Mouse (Mus musculus): ENCODE measurements around the gene Rffl. TPM values are rescaled to one million over a fixed set of nuclear protein-coding genes. Genes with fewer than 3 reads are reported as not detected.

Rffl gene
- polyA plus RNA-seq, 1 experiment, result 18.6 TPM

GRCm38 (mm10) chr11:82889524-82890341 is 18.7 kb upstream of the Rffl start:
- H3K4me3 ChIP-seq (replicated peaks; ENCODE audit: insufficient read depth, low read depth, low read length), result peak overlapping the region; percentile 89
- no peaks in the 10 kb centered on the region for H3K27me3 ChIP-seq (ENCODE audit: control insufficient read depth, insufficient read depth, low read length)
- DNase-seq, result peak in 1 of 2 experiments; percentile 32
- H3K4me1 ChIP-seq (ENCODE audit: control insufficient read depth, insufficient read depth, low read length), result peaks cover 4% of the 10 kb centered on the region; the same call in 1 of the 2 replicates
- peak overlapping the region; percentile 53 for H3K27ac ChIP-seq (ENCODE audit: insufficient read depth, low read length)
- WGBS, result 2% methylated on average over 31 of the region's 31 CpGs
- TF ChIP-seq CTCF (IDR thresholded peaks at IDR 0.05; ENCODE audit: borderline replicate concordance, insufficient read depth, low read depth, low read length) (no peak), POLR2A (IDR thresholded peaks at IDR 0.05; ENCODE audit: borderline replicate concordance, insufficient read depth, low read length) (no peak)

- H3K27me3 ChIP-seq (ENCODE audit: control insufficient read depth, insufficient read depth, low read length), result no peaks in the 10 kb centered on the region
- 15% methylated on average over 10 of the region's 10 CpGs for WGBS
- TF ChIP-seq POLR2A (IDR thresholded peaks at IDR 0.05; ENCODE audit: borderline replicate concordance, insufficient read depth, low read length) (no peak), CTCF (IDR thresholded peaks at IDR 0.05; ENCODE audit: borderline replicate concordance, insufficient read depth, low read depth, low read length) (no peak)
These were observed 17.5 kb upstream of the Rffl start for GRCm38 (mm10) chr11:82888491-82888946.

GRCm38 (mm10) chr11:82886559-82886958 is 15.5 kb upstream of the Rffl start:
- Histone ChIP-seq H3K4me3 (replicated peaks; ENCODE audit: insufficient read depth, low read depth, low read length) (no peak overlapping the region), H3K27me3 (ENCODE audit: control insufficient read depth, insufficient read depth, low read length) (no peaks in the 10 kb centered on the region), H3K4me1 (ENCODE audit: control insufficient read depth, insufficient read depth, low read length) (peaks cover 4% of the 10 kb centered on the region; the same call in 1 of the 2 replicates), H3K27ac (ENCODE audit: insufficient read depth, low read length) (no peak overlapping the region)
- no peak for DNase-seq
- 90% methylated on average over 3 of the region's 3 CpGs for WGBS
- TF ChIP-seq CTCF (IDR thresholded peaks at IDR 0.05; ENCODE audit: borderline replicate concordance, insufficient read depth, low read depth, low read length), result no peak
- no peak for TF ChIP-seq POLR2A (IDR thresholded peaks at IDR 0.05; ENCODE audit: borderline replicate concordance, insufficient read depth, low read length)

More at GRCm38 (mm10) chr11:82888491-82888946, 17.5 kb upstream of the Rffl start:
- Histone ChIP-seq H3K27ac (ENCODE audit: insufficient read depth, low read length) (peak overlapping the region; percentile 15; the same call in 1 of the 2 replicates), H3K4me1 (ENCODE audit: control insufficient read depth, insufficient read depth, low read length) (peaks cover 4% of the 10 kb centered on the region; the same call in 1 of the 2 replicates), H3K4me3 (replicated peaks; ENCODE audit: insufficient read depth, low read depth, low read length) (peak overlapping the region; percentile 30)
- peak in 1 of 2 experiments; percentile 25 for DNase-seq

- WGBS, result 81% methylated on average over 8 of the region's 8 CpGs
- TF ChIP-seq CTCF (IDR thresholded peaks at IDR 0.05; ENCODE audit: borderline replicate concordance, insufficient read depth, low read depth, low read length) (no peak), POLR2A (IDR thresholded peaks at IDR 0.05; ENCODE audit: borderline replicate concordance, insufficient read depth, low read length) (no peak)
- Histone ChIP-seq H3K27me3 (ENCODE audit: control insufficient read depth, insufficient read depth, low read length) (no peaks in the 10 kb centered on the region), H3K4me3 (replicated peaks; ENCODE audit: insufficient read depth, low read depth, low read length) (no peak overlapping the region), H3K27ac (ENCODE audit: insufficient read depth, low read length) (no peak overlapping the region), H3K4me1 (ENCODE audit: control insufficient read depth, insufficient read depth, low read length) (no peaks in the 10 kb centered on the region)
- DNase-seq, result no peak
These were observed 12.2 kb upstream of the Rffl start for GRCm38 (mm10) chr11:82883180-82883579.

GRCm38 (mm10) chr11:82877726-82878344 is 6.8 kb upstream of the Rffl start:
- Histone ChIP-seq H3K4me1 (ENCODE audit: control insufficient read depth, insufficient read depth, low read length) (no peaks in the 10 kb centered on the region), H3K27ac (ENCODE audit: insufficient read depth, low read length) (no peak overlapping the region), H3K4me3 (replicated peaks; ENCODE audit: insufficient read depth, low read depth, low read length) (no peak overlapping the region), H3K27me3 (ENCODE audit: control insufficient read depth, insufficient read depth, low read length) (no peaks in the 10 kb centered on the region)
- WGBS, result 92% methylated on average over 7 of the region's 7 CpGs
- TF ChIP-seq POLR2A (IDR thresholded peaks at IDR 0.05; ENCODE audit: borderline replicate concordance, insufficient read depth, low read length) (no peak), CTCF (IDR thresholded peaks at IDR 0.05; ENCODE audit: borderline replicate concordance, insufficient read depth, low read depth, low read length) (no peak)
- no peak for DNase-seq

GRCm38 (mm10) chr11:82875631-82876030 is 4.6 kb upstream of the Rffl start:
- H3K27ac ChIP-seq (ENCODE audit: insufficient read depth, low read length), result no peak overlapping the region
- H3K27me3 ChIP-seq (ENCODE audit: control insufficient read depth, insufficient read depth, low read length), result no peaks in the 10 kb centered on the region
- WGBS, result 95% methylated on average over 5 of the region's 5 CpGs
- H3K4me1 ChIP-seq (ENCODE audit: control insufficient read depth, insufficient read depth, low read length), result no peaks in the 10 kb centered on the region
- H3K4me3 ChIP-seq (replicated peaks; ENCODE audit: insufficient read depth, low read depth, low read length), result no peak overlapping the region
- DNase-seq, result no peak
- TF ChIP-seq CTCF (IDR thresholded peaks at IDR 0.05; ENCODE audit: borderline replicate concordance, insufficient read depth, low read depth, low read length) (no peak), POLR2A (IDR thresholded peaks at IDR 0.05; ENCODE audit: borderline replicate concordance, insufficient read depth, low read length) (no peak)

GRCm38 (mm10) chr11:82874924-82875323 is 3.9 kb upstream of the Rffl start:
- TF ChIP-seq CTCF (IDR thresholded peaks at IDR 0.05; ENCODE audit: borderline replicate concordance, insufficient read depth, low read depth, low read length) (no peak), POLR2A (IDR thresholded peaks at IDR 0.05; ENCODE audit: borderline replicate concordance, insufficient read depth, low read length) (no peak)
- no peak overlapping the region for H3K4me3 ChIP-seq (replicated peaks; ENCODE audit: insufficient read depth, low read depth, low read length)
- no peaks in the 10 kb centered on the region for H3K27me3 ChIP-seq (ENCODE audit: control insufficient read depth, insufficient read depth, low read length)
- no peak overlapping the region for H3K27ac ChIP-seq (ENCODE audit: insufficient read depth, low read length)
- no peak for DNase-seq
- no peaks in the 10 kb centered on the region for H3K4me1 ChIP-seq (ENCODE audit: control insufficient read depth, insufficient read depth, low read length)
- WGBS, result 75% methylated on average over 5 of the region's 5 CpGs

Data from cerebellum, adult 2 months (tissue).